Mouse (Mus musculus) myocyte (in vitro differentiated cells): Measurements from ENCODE around the gene Ccr5. TPM values are rescaled to one million over a fixed set of nuclear protein-coding genes. Genes with fewer than 3 reads are reported as not detected.

Experiments used
- H3K27me3 ChIP-seq: one replicate; pipeline ENCODE4 v1.6.1; 2011; ENCODE audit not compliant: control insufficient read depth, insufficient read depth, insufficient read length
- H3K36me3 ChIP-seq: one replicate; pipeline ENCODE4 v1.6.1; 2011; ENCODE audit not compliant: control insufficient read depth, insufficient read depth
- H3K4me2 ChIP-seq: one replicate; pipeline ENCODE4 v1.6.1; 2011; ENCODE audit warnings: low read depth, control low read depth
- H3K4me3 ChIP-seq: one replicate; pipeline ENCODE4 v1.5.1; 2011; ENCODE audit warnings: mild to moderate bottlenecking, control low read depth, moderate library complexity
- H3K79me2 ChIP-seq: one replicate; pipeline ENCODE4 v1.6.1; 2011; ENCODE audit not compliant: control insufficient read depth, insufficient read depth
- H3ac ChIP-seq: one replicate; pipeline ENCODE4 v1.6.1; 2011; ENCODE audit not compliant: control insufficient read depth, insufficient read length
- CEBPB ChIP-seq: IDR thresholded peaks from 2 replicates; pipeline ENCODE4 v1.6.1; 2011; ENCODE audit warnings: mild to moderate bottlenecking, moderate library complexity; ENCODE audit not compliant: poor library complexity, insufficient read depth, severe bottlenecking
- E2F4 ChIP-seq: IDR thresholded peaks from one replicate; pipeline ENCODE4 v1.6.1; 2011; ENCODE audit warnings: mild to moderate bottlenecking, control low read depth, moderate library complexity; ENCODE audit not compliant: insufficient read depth
- MAX ChIP-seq: IDR thresholded peaks from one replicate; pipeline ENCODE4 v1.6.1; 2011; ENCODE audit warnings: low read depth, mild to moderate bottlenecking, control low read depth
- MYOD1 ChIP-seq, 3 experiments: IDR thresholded peaks; one replicate each; pipeline ENCODE4 v1.6.1; 2011; ENCODE audit warnings: control low read depth in 2 of 3, low read depth in 2 of 3, mild to moderate bottlenecking in 2 of 3, moderate library complexity in 1 of 3; ENCODE audit not compliant: insufficient read length in 2 of 3, control insufficient read depth in 1 of 3
- MYOG ChIP-seq, 3 experiments: IDR thresholded peaks; one replicate each; pipeline ENCODE4 v1.6.1; 2011; ENCODE audit warnings: control low read depth in 2 of 3, low read depth in 2 of 3, mild to moderate bottlenecking in 2 of 3; ENCODE audit not compliant: insufficient read length in 2 of 3, control insufficient read depth in 1 of 3, insufficient read depth in 1 of 3
- POLR2A ChIP-seq: IDR thresholded peaks from one replicate; pipeline ENCODE4 v1.6.1; 2011; ENCODE audit warnings: low read depth, mild to moderate bottlenecking, control low read depth, moderate library complexity; ENCODE audit not compliant: insufficient read length
- POLR2AphosphoS2 ChIP-seq: IDR thresholded peaks from one replicate; pipeline ENCODE4 v1.6.1; 2011; ENCODE audit warnings: low read depth, control low read depth; ENCODE audit not compliant: insufficient read length
- REST ChIP-seq: IDR thresholded peaks from one replicate; pipeline ENCODE4 v1.6.1; 2011; ENCODE audit warnings: mild to moderate bottlenecking, control low read depth, moderate library complexity; ENCODE audit not compliant: insufficient read depth, insufficient read length
- SRF ChIP-seq: IDR thresholded peaks from one replicate; pipeline ENCODE4 v1.6.1; 2011; ENCODE audit warnings: low read depth; ENCODE audit not compliant: control insufficient read depth, insufficient read length
- TCF12 ChIP-seq: IDR thresholded peaks from one replicate; pipeline ENCODE4 v1.6.1; 2011; ENCODE audit warnings: mild to moderate bottlenecking, control low read depth; ENCODE audit not compliant: poor library complexity, insufficient read depth, severe bottlenecking
- TCF3 ChIP-seq: IDR thresholded peaks from one replicate; pipeline ENCODE4 v1.6.1; 2011; ENCODE audit warnings: low read depth, control low read depth; ENCODE audit not compliant: insufficient read length
- USF1 ChIP-seq: IDR thresholded peaks from one replicate; pipeline ENCODE4 v1.6.1; 2011; ENCODE audit warnings: low read depth, mild to moderate bottlenecking, control low read depth, moderate library complexity
- polyA plus RNA-seq: library from polyadenylated mRNA; unstranded; fragments of >200 nt; fragmentation: generic; extraction: Trizol; gene quantifications from one replicate; pipeline ENCODE4 v1.2.1, GENCODE M21; 2012; ENCODE audit warnings: missing spikeins

Ccr5 gene
- polyA plus RNA-seq, 1 experiment: not detected

DNA sequence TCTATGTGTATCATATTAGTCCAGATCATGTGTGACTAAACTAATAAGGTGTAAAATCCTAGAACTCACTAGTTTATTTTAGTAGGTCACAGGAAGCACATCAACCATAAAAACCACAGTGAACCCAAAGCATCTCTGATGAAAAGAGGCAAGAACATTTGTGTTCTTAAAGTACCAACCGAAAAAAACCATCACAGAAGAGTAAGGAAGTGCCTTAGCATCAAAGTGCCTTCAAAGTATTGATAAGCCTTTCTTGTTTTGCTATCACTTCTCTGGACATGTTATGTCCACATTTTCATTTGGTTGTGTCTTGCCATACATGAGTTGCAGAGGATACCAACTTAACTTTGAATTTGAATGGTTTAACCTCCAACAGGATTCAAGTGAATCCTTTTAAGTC is 21.0 kb upstream of the Ccr5 start:
- H3K4me3 ChIP-seq: no peak overlapping the region
- no peak overlapping the region for H3K4me2 ChIP-seq
- TF ChIP-seq TCF12: no peak
- no peak for TF ChIP-seq POLR2A
- H3ac ChIP-seq: no peak overlapping the region
- H3K36me3 ChIP-seq: no peaks in the 10 kb centered on the region
- H3K79me2 ChIP-seq: no peaks in the 10 kb centered on the region
- H3K27me3 ChIP-seq: no peaks in the 10 kb centered on the region

GRCm38 (mm10) chr9:124101723-124102122 is 19.6 kb upstream of the Ccr5 start, which contains the start of gene Ccr2:
TSS of gene Ccr2 (plus strand) at chr9:124101950.
- no peak within 1 kb of the TSS for H3ac ChIP-seq
- H3K79me2 ChIP-seq: no peaks in the 10 kb centered on the region
- H3K4me3 ChIP-seq: no peak within 1 kb of the TSS
- no peaks in the 10 kb centered on the region for H3K27me3 ChIP-seq
- TF ChIP-seq TCF3: no peak
- no peak within 1 kb of the TSS for H3K4me2 ChIP-seq
- H3K36me3 ChIP-seq: no peaks in the 10 kb centered on the region

DNA sequence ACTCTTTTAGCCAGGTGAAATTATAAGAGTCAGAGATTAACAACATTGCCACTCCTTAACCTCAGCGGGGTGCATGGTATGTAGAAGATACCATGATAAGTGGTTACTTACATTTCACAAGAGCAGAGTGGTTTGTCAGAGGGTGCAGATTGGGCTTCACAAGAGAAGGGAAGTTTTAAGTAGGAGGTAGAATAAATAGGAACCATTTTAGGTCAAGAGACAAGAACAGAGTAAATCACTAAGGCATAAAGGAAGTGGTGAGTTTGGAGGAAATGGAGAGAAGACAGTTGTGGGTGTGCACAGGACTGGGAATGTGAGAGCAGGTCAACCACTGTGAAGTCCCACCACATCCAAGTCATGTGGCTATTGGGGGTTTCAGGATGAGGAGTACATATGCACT is 18.1 kb upstream of the Ccr5 start:
- no peak overlapping the region for H3K4me3 ChIP-seq
- TF ChIP-seq MAX (no peak), POLR2AphosphoS2 (no peak)
- H3K79me2 ChIP-seq: no peaks in the 10 kb centered on the region
- H3K4me2 ChIP-seq: no peak overlapping the region
- no peak overlapping the region for H3ac ChIP-seq
- no peaks in the 10 kb centered on the region for H3K36me3 ChIP-seq
- H3K27me3 ChIP-seq: no peaks in the 10 kb centered on the region

- Histone ChIP-seq H3K79me2 (no peaks in the 10 kb centered on the region), H3K4me2 (no peak overlapping the region), H3K4me3 (no peak overlapping the region), H3K36me3 (no peaks in the 10 kb centered on the region), H3ac (no peak overlapping the region), H3K27me3 (no peaks in the 10 kb centered on the region)
- no peak for TF ChIP-seq SRF
Measured at GRCm38 (mm10) chr9:124105196-124105595, 16.1 kb upstream of the Ccr5 start.

GRCm38 (mm10) chr9:124107232-124107631 is 14.1 kb upstream of the Ccr5 start:
- H3K79me2 ChIP-seq: no peaks in the 10 kb centered on the region
- no peak overlapping the region for H3K4me3 ChIP-seq
- no peak overlapping the region for H3K4me2 ChIP-seq
- no peak for TF ChIP-seq SRF
- no peak for TF ChIP-seq POLR2AphosphoS2
- TF ChIP-seq CEBPB: no peak
- TF ChIP-seq TCF12: no peak
- TF ChIP-seq TCF3: no peak
- no peak for TF ChIP-seq MYOD1 (IDR thresholded peaks at IDR 0.05; ENCODE audit: control insufficient read depth in 1 of 3, insufficient read length in 2 of 3, low read depth in 2 of 3)
- TF ChIP-seq MAX: no peak
- no peak for TF ChIP-seq MYOG (IDR thresholded peaks at IDR 0.05; ENCODE audit: control insufficient read depth in 1 of 3, insufficient read depth in 1 of 3, insufficient read length in 2 of 3, low read depth in 2 of 3)
- TF ChIP-seq E2F4: no peak
- no peak for TF ChIP-seq USF1
- TF ChIP-seq REST: no peak
- TF ChIP-seq POLR2A: no peak
- no peak overlapping the region for H3ac ChIP-seq
- no peaks in the 10 kb centered on the region for H3K36me3 ChIP-seq
- no peaks in the 10 kb centered on the region for H3K27me3 ChIP-seq

DNA sequence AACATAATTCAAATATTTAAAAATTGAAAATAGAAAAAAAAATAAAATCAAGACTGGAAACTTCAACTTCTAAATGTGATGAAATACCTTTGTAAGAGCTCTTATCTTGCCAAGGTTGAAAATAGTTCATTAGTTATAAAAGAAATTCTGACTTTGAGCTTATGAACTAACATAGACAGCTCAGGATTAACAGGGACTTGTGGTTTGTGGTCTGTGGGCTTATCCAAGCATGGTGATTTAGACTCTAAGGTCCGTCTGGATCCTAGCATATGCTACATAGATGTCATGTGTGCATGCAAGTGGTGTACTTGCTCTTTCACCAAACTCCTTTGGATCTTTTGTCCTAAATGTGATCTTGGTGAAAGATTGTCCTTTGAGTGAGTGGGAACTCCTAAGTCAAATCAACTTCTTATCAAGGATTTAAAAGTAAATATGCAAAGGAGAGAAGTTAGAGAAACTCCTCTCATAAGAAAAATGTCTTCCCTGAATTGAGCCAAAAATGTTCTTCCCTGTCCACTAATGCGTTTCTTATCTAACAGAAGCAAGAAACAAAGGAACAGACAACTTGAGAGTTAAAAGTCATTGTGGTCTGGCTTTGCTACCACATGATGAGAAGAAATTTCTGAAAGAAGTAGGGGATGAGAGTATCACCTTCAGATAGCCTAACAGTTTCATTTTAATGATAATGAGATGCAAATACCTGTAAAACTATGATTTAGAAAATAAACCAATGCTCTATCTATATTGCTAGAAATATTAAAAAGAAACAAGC is 12.8 kb upstream of the Ccr5 start:
- Histone ChIP-seq H3K4me3 (no peak overlapping the region), H3K36me3 (no peaks in the 10 kb centered on the region), H3K27me3 (no peaks in the 10 kb centered on the region), H3ac (no peak overlapping the region), H3K79me2 (no peaks in the 10 kb centered on the region), H3K4me2 (peak overlapping the region; percentile 20)
- TF ChIP-seq SRF: no peak
- TF ChIP-seq MYOG (IDR thresholded peaks at IDR 0.05; ENCODE audit: control insufficient read depth in 1 of 3, insufficient read depth in 1 of 3, insufficient read length in 2 of 3, low read depth in 2 of 3): no peak
- TF ChIP-seq POLR2AphosphoS2: no peak
- TF ChIP-seq MAX: no peak
- no peak for TF ChIP-seq CEBPB
- TF ChIP-seq MYOD1 (IDR thresholded peaks at IDR 0.05; ENCODE audit: control insufficient read depth in 1 of 3, insufficient read length in 2 of 3, low read depth in 2 of 3): no peak
- TF ChIP-seq E2F4: no peak
- no peak for TF ChIP-seq TCF12
- no peak for TF ChIP-seq REST
